Mouse (Mus musculus): ENCODE measurements around the gene Stk33. TPM values are rescaled to one million over a fixed set of nuclear protein-coding genes. Genes with fewer than 3 reads are reported as not detected.
"Not testable (repeated sequence)": the region's sequence is repeated elsewhere in the genome, so short reads cannot be mapped to it uniquely, and the experiment has no call there.

Gene Stk33
- total RNA-seq, 1 experiment = 0.31 TPM

- TF ChIP-seq HCFC1 (IDR thresholded peaks at IDR 0.05; ENCODE audit: borderline replicate concordance, insufficient read depth, low read length) (no peak), ZNF384 (IDR thresholded peaks at IDR 0.05; ENCODE audit: low read depth, low read length) (no peak), CHD2 (IDR thresholded peaks at IDR 0.05; ENCODE audit: low read depth, low read length) (no peak), ZC3H11A (IDR thresholded peaks at IDR 0.05; ENCODE audit: borderline replicate concordance, low read depth, low read length) (no peak), MAFK (IDR thresholded peaks at IDR 0.05; ENCODE audit: insufficient read depth, low read depth, low read length) (no peak)
- DNase-seq (ENCODE audit: low read depth, low spot score) = no peak
- Histone ChIP-seq H3K4me3 (ENCODE audit: insufficient read depth in 1 of 2, low read depth in 1 of 2, low read length in 2 of 2, poor library complexity in 1 of 2, severe bottlenecking in 1 of 2) (no peak overlapping the region), H3K27ac (ENCODE audit: insufficient read depth, low read depth, low read length, poor library complexity, severe bottlenecking) (no peak overlapping the region), H3K9me3 (ENCODE audit: control insufficient read depth, insufficient read depth, low read depth, low read length) (no peaks in the 10 kb centered on the region), H3K4me1 (ENCODE audit: control insufficient read depth in 2 of 2, insufficient read depth in 2 of 2, low read length in 2 of 2, poor library complexity in 1 of 2) (no peaks in the 10 kb centered on the region), H3K36me3 (ENCODE audit: control insufficient read depth, insufficient read depth, low read length, poor library complexity, severe bottlenecking) (no peaks in the 10 kb centered on the region), H3K9ac (ENCODE audit: insufficient read depth, low read depth, low read length, poor library complexity, severe bottlenecking) (no peak overlapping the region)
- in situ Hi-C loops (cut with MboI; ENCODE audit: low sequenced_read_pairs in 2 of 2, unreplicated experiment in 2 of 2) = no loop called here
Measured at GRCm38 (mm10) chr7:109399299-109399698, 39.6 kb downstream of the Stk33 start.

GRCm38 (mm10) chr7:109381131-109381530, 57.8 kb downstream of the Stk33 start:
- TF ChIP-seq ZNF384 (IDR thresholded peaks at IDR 0.05; ENCODE audit: low read depth, low read length) (no peak), HCFC1 (IDR thresholded peaks at IDR 0.05; ENCODE audit: borderline replicate concordance, insufficient read depth, low read length) (no peak), ZC3H11A (IDR thresholded peaks at IDR 0.05; ENCODE audit: borderline replicate concordance, low read depth, low read length) (no peak), MAFK (IDR thresholded peaks at IDR 0.05; ENCODE audit: insufficient read depth, low read depth, low read length) (no peak), CHD2 (IDR thresholded peaks at IDR 0.05; ENCODE audit: low read depth, low read length) (no peak)
- in situ Hi-C loops (cut with MboI; ENCODE audit: low sequenced_read_pairs in 2 of 2, unreplicated experiment in 2 of 2) = no loop called here

DNA sequence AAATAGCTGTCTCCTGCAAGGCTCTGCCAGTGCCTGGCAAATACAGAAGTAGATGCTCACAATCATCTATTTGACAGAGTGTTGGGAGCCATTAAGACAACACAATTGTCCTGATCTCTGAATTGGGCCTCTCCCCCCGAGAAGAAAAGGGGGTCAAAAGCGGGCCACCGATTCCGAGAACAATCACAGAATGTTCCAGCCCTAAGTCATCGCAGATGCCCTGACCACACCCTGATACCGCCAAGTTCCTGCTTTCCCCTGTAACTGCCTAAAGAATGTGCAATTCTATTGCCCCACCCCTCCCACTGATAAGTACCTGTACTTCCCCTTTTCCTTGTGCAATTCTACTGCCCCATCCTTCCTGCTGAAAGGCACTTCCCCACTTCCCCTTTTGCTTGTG, 65.3 kb downstream of the Stk33 start:
- in situ Hi-C loops (cut with MboI; ENCODE audit: low sequenced_read_pairs in 2 of 2, unreplicated experiment in 2 of 2); H3K27ac ChIP-seq (ENCODE audit: insufficient read depth, low read depth, low read length, poor library complexity, severe bottlenecking); H3K36me3 ChIP-seq (ENCODE audit: control insufficient read depth, insufficient read depth, low read length, poor library complexity, severe bottlenecking); DNase-seq (ENCODE audit: low read depth, low spot score); H3K9ac ChIP-seq (ENCODE audit: insufficient read depth, low read depth, low read length, poor library complexity, severe bottlenecking); H3K4me3 ChIP-seq (ENCODE audit: insufficient read depth in 1 of 2, low read depth in 1 of 2, low read length in 2 of 2, poor library complexity in 1 of 2, severe bottlenecking in 1 of 2); H3K9me3 ChIP-seq (ENCODE audit: control insufficient read depth, insufficient read depth, low read depth, low read length); H3K4me1 ChIP-seq (ENCODE audit: control insufficient read depth in 2 of 2, insufficient read depth in 2 of 2, low read length in 2 of 2, poor library complexity in 1 of 2): not testable (repeated sequence)

More at GRCm38 (mm10) chr7:109381131-109381530, 57.8 kb downstream of the Stk33 start:
- H3K4me3 ChIP-seq (ENCODE audit: insufficient read depth in 1 of 2, low read depth in 1 of 2, low read length in 2 of 2, poor library complexity in 1 of 2, severe bottlenecking in 1 of 2) = no peak overlapping the region
- no peaks in the 10 kb centered on the region for H3K4me1 ChIP-seq (ENCODE audit: control insufficient read depth in 2 of 2, insufficient read depth in 2 of 2, low read length in 2 of 2, poor library complexity in 1 of 2)
- no peaks in the 10 kb centered on the region; the same call in 1 of the 2 replicates for H3K9me3 ChIP-seq (ENCODE audit: control insufficient read depth, insufficient read depth, low read depth, low read length)
- H3K27ac ChIP-seq (ENCODE audit: insufficient read depth, low read depth, low read length, poor library complexity, severe bottlenecking) = no peak overlapping the region
- peak; percentile 43 for DNase-seq (ENCODE audit: low read depth, low spot score)
- H3K36me3 ChIP-seq (ENCODE audit: control insufficient read depth, insufficient read depth, low read length, poor library complexity, severe bottlenecking) = no peaks in the 10 kb centered on the region
- no peak overlapping the region for H3K9ac ChIP-seq (ENCODE audit: insufficient read depth, low read depth, low read length, poor library complexity, severe bottlenecking)

DNA sequence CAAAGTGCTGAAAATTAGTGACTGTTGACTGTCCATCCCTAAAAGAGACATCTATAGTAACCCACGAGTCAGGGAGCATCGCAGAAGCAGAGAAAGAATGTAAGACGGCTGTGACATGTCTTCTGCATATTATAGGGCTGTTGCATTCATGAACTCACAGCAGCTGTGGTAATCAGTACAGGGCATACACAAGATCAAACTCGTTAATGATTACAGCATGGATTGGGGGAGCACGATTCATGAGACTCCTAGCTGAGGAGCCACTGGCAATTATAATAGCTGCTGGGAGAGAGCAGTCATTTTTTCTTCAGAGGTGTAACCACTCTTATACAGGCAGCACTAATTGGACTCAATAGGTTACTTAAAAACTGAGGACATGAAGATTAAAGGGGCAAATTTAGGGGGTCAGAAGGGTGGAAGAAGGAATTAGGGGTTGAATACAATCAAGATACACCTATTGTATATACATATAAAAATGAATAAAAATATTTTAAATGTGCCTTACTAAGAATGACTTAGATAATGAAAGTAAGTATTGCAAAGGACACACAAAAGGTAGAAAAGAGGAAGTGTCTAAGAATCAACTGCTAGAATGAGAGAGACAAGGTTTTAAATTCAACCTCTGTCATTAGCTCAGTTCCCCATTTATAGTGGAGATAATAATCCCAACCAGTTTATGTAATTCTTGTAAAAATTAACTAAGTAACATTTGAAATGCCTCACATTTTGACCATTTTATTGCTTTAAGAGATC, 80.3 kb downstream of the Stk33 start:
- in situ Hi-C loops (cut with MboI; ENCODE audit: low sequenced_read_pairs in 2 of 2, unreplicated experiment in 2 of 2) = no loop called here
- Histone ChIP-seq H3K27ac (ENCODE audit: insufficient read depth, low read depth, low read length, poor library complexity, severe bottlenecking) (no peak overlapping the region), H3K4me3 (ENCODE audit: insufficient read depth in 1 of 2, low read depth in 1 of 2, low read length in 2 of 2, poor library complexity in 1 of 2, severe bottlenecking in 1 of 2) (no peak overlapping the region), H3K36me3 (ENCODE audit: control insufficient read depth, insufficient read depth, low read length, poor library complexity, severe bottlenecking) (no peaks in the 10 kb centered on the region), H3K9ac (ENCODE audit: insufficient read depth, low read depth, low read length, poor library complexity, severe bottlenecking) (no peak overlapping the region), H3K4me1 (ENCODE audit: control insufficient read depth in 2 of 2, insufficient read depth in 2 of 2, low read length in 2 of 2, poor library complexity in 1 of 2) (no peaks in the 10 kb centered on the region), H3K9me3 (ENCODE audit: control insufficient read depth, insufficient read depth, low read depth, low read length) (no peaks in the 10 kb centered on the region)
- TF ChIP-seq CHD2 (IDR thresholded peaks at IDR 0.05; ENCODE audit: low read depth, low read length) = no peak
- no peak for TF ChIP-seq HCFC1 (IDR thresholded peaks at IDR 0.05; ENCODE audit: borderline replicate concordance, insufficient read depth, low read length)
- TF ChIP-seq ZNF384 (IDR thresholded peaks at IDR 0.05; ENCODE audit: low read depth, low read length) = no peak
- no peak for TF ChIP-seq ZC3H11A (IDR thresholded peaks at IDR 0.05; ENCODE audit: borderline replicate concordance, low read depth, low read length)
- no peak for TF ChIP-seq MAFK (IDR thresholded peaks at IDR 0.05; ENCODE audit: insufficient read depth, low read depth, low read length)
- DNase-seq (ENCODE audit: low read depth, low spot score) = no peak

- Histone ChIP-seq H3K27ac (ENCODE audit: insufficient read depth, low read depth, low read length, poor library complexity, severe bottlenecking) (no peak overlapping the region), H3K4me3 (ENCODE audit: insufficient read depth in 1 of 2, low read depth in 1 of 2, low read length in 2 of 2, poor library complexity in 1 of 2, severe bottlenecking in 1 of 2) (no peak overlapping the region), H3K4me1 (ENCODE audit: control insufficient read depth in 2 of 2, insufficient read depth in 2 of 2, low read length in 2 of 2, poor library complexity in 1 of 2) (no peaks in the 10 kb centered on the region), H3K9me3 (ENCODE audit: control insufficient read depth, insufficient read depth, low read depth, low read length) (no peaks in the 10 kb centered on the region), H3K9ac (ENCODE audit: insufficient read depth, low read depth, low read length, poor library complexity, severe bottlenecking) (no peak overlapping the region), H3K36me3 (ENCODE audit: control insufficient read depth, insufficient read depth, low read length, poor library complexity, severe bottlenecking) (no peaks in the 10 kb centered on the region)
- DNase-seq (ENCODE audit: low read depth, low spot score) = no peak
- TF ChIP-seq ZNF384 (IDR thresholded peaks at IDR 0.05; ENCODE audit: low read depth, low read length) (no peak), ZC3H11A (IDR thresholded peaks at IDR 0.05; ENCODE audit: borderline replicate concordance, low read depth, low read length) (no peak), MAFK (IDR thresholded peaks at IDR 0.05; ENCODE audit: insufficient read depth, low read depth, low read length) (no peak), CHD2 (IDR thresholded peaks at IDR 0.05; ENCODE audit: low read depth, low read length) (no peak), HCFC1 (IDR thresholded peaks at IDR 0.05; ENCODE audit: borderline replicate concordance, insufficient read depth, low read length) (no peak)
- in situ Hi-C loops (cut with MboI; ENCODE audit: low sequenced_read_pairs in 2 of 2, unreplicated experiment in 2 of 2) = no loop called here
Measured at GRCm38 (mm10) chr7:109357877-109358276, 81.0 kb downstream of the Stk33 start.
